Mouse (Mus musculus) stomach, postnatal 0 days (tissue): ENCODE data around the gene Rasa2. TPM values are rescaled to one million over a fixed set of nuclear protein-coding genes. Genes with fewer than 3 reads are reported as not detected.

Experiments used
- ATAC-seq: fragments of 200-750 bp; cut with Nextera tagmentation; 2 replicates; pipeline ENCODE4 v1.8.0; 2017; ENCODE audit not compliant: low FRiP score, low TSS enrichment
- DNase-seq: peaks from one replicate; pipeline ENCODE4 v3.0.0-alpha.2; 2016; ENCODE audit warnings: low spot score
- H3K27ac ChIP-seq: fragments of 300-500 bp; sonication (generic); replicated peaks from 2 replicates; pipeline ENCODE4 v1.5.1; 2014; ENCODE audit warnings: mild to moderate bottlenecking, control low read depth
- H3K27me3 ChIP-seq: fragments of 300-500 bp; sonication (generic); 2 replicates; pipeline ENCODE4 v1.6.1; 2014; ENCODE audit warnings: low read length; ENCODE audit not compliant: control insufficient read depth, insufficient read depth
- H3K36me3 ChIP-seq: fragments of 300-500 bp; sonication (generic); 2 replicates; pipeline ENCODE4 v1.6.1; 2014; ENCODE audit warnings: low read length, mixed read lengths; ENCODE audit not compliant: control insufficient read depth, insufficient read depth
- H3K4me1 ChIP-seq: fragments of 300-500 bp; sonication (generic); replicated peaks from 2 replicates; pipeline ENCODE4 v1.6.1; 2014; ENCODE audit warnings: antibody characterized with exemption; ENCODE audit not compliant: control insufficient read depth, insufficient read depth
- H3K4me2 ChIP-seq: fragments of 300-500 bp; sonication (generic); replicated peaks from 2 replicates; pipeline ENCODE4 v1.6.1; 2014; ENCODE audit warnings: low read depth, mild to moderate bottlenecking, control low read depth, moderate library complexity
- H3K4me3 ChIP-seq: fragments of 300-500 bp; sonication (generic); 2 replicates; pipeline ENCODE4 v1.5.1; 2014; ENCODE audit warnings: low read depth, low read length, control low read depth
- H3K9ac ChIP-seq: fragments of 300-500 bp; sonication (generic); 2 replicates; pipeline ENCODE4 v1.6.1; 2014; ENCODE audit warnings: mild to moderate bottlenecking, low read length, control low read depth, mixed read lengths
- H3K9me3 ChIP-seq: fragments of 300-500 bp; sonication (generic); 2 replicates; pipeline ENCODE4 v1.6.1; 2016; ENCODE audit warnings: low read length; ENCODE audit not compliant: control insufficient read depth
- CTCF ChIP-seq: IDR thresholded peaks from 2 replicates; pipeline ENCODE4 v1.5.1; 2016; ENCODE audit warnings: antibody characterized with exemption, low read depth, mild to moderate bottlenecking, moderate library complexity
- EP300 ChIP-seq: optimal IDR thresholded peaks from 2 replicates; pipeline ENCODE3; 2016; ENCODE audit warnings: antibody characterized with exemption
- WGBS: fragments of 180-500 bp; shearing (Covaris S2); extraction: QIAGEN DNeasy Blood & Tissue Kit; methylation state at CpG from one replicate; pipeline ENCODE4 v1.1.7; 2014; 5-methylcytosine and 5-hydroxymethylcytosine counted together
- polyA plus RNA-seq: library from polyadenylated mRNA; unstranded; fragments of >200 nt; fragmentation: Nextera tagmentation; extraction: Ambion mirVana; gene quantifications from 2 replicates; pipeline ENCODE4 v1.2.1, GENCODE M21; 2015

Gene Rasa2
- polyA plus RNA-seq, 1 experiment from 2014 or later, result 12.5 TPM

DNA sequence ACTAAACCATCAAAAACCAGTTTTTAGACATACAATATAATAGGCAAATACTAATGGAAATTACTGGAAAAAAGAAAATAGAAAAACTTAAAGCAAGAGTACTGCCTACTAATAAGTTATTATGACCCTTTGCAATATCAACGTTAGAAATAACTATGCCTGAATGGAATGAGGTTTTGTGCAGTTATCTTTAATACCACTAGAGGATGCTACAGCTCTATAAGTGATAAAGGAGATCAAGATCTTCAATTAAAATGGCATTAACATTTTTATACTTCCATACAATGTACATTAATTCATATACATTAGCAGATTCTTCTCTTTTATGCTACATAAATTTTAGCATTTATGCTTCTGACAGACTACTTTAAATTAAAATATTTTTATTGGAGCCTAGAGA is 58.2 kb downstream of the Rasa2 start:
- peak; percentile 98 for TF ChIP-seq CTCF
- TF ChIP-seq EP300, result no peak
- Histone ChIP-seq H3K4me2 (no peak overlapping the region), H3K27me3 (no peaks in the 10 kb centered on the region), H3K9ac (no peak overlapping the region), H3K27ac (no peak overlapping the region), H3K4me3 (no peak overlapping the region), H3K9me3 (no peaks in the 10 kb centered on the region), H3K36me3 (0 out of 2 replicates have a peak, but pooled peaks cover 3% of the 10 kb centered on the region), H3K4me1 (no peaks in the 10 kb centered on the region)
- 2% methylated on average over 1 of the region's 1 CpGs for WGBS
- no peak for DNase-seq
- ATAC-seq, result no peak

DNA sequence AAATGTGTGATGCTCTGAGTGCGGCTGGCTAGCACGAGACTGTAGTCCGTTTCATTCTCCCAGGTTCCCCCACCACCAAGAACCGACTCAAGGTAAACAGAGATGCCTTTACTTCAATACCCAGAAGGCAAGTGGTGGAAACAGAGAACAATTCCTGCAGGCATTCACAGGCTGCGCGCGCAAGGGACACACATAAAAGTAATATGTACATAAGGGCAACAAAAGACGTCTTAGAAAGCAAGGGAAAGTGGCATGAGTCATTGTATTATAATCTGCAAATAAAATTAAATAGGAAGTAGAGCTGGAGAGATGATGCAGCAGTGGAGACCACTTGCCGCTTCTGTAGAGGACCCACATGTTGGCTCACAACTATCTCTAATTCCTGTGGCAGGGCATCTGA is 58.7 kb downstream of the Rasa2 start:
- H3K4me1 ChIP-seq, result no peaks in the 10 kb centered on the region
- ATAC-seq, result peak; percentile 71
- WGBS, result 57% methylated on average over 9 of the region's 9 CpGs

DNA sequence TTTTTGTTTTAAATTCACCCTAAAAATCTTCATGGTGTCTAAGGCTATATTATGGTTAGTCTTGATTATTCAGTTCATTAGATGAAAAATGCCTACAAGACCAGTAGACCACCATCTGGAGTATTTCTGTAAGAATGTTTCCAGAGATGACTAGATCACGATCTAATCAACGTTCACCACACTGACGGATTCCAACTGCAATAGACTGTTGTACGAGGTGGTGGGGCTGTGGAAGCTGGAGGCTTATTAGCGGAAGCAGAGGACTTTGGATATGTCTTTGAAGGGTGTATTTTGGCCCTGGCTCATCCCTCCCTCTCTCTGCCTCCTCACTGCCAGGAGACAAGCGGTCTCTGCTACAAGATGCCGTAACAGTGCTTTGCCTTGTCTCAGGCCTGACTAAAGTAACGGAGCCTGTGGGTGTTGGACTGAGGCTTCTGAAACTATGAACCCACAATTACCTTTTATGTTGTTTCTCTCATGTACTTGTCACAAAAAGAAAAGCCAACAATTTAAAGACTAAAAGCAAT is 64.9 kb downstream of the Rasa2 start:
- no peak overlapping the region for H3K27ac ChIP-seq
- no peak overlapping the region for H3K9ac ChIP-seq
- TF ChIP-seq EP300 (no peak), CTCF (no peak)
- H3K4me2 ChIP-seq, result no peak overlapping the region
- peaks cover 8% of the 10 kb centered on the region; the same call in 1 of the 2 replicates for H3K36me3 ChIP-seq
- no peaks in the 10 kb centered on the region for H3K9me3 ChIP-seq
- H3K4me1 ChIP-seq, result no peaks in the 10 kb centered on the region
- no peak overlapping the region for H3K4me3 ChIP-seq
- DNase-seq, result no peak
- no peak for ATAC-seq
- WGBS, result 66% methylated on average over 8 of the region's 8 CpGs
- H3K27me3 ChIP-seq, result no peaks in the 10 kb centered on the region

More for the DNA sequence above, 58.7 kb downstream of the Rasa2 start:
- H3K27ac ChIP-seq, result no peak overlapping the region
- H3K9ac ChIP-seq, result no peak overlapping the region
- no peak overlapping the region for H3K4me3 ChIP-seq
- peak; percentile 66 for DNase-seq
- H3K27me3 ChIP-seq, result no peaks in the 10 kb centered on the region
- H3K4me2 ChIP-seq, result no peak overlapping the region
- TF ChIP-seq EP300 (no peak), CTCF (no peak)
- H3K9me3 ChIP-seq, result no peaks in the 10 kb centered on the region
- 0 out of 2 replicates have a peak, but pooled peaks cover 3% of the 10 kb centered on the region for H3K36me3 ChIP-seq

DNA sequence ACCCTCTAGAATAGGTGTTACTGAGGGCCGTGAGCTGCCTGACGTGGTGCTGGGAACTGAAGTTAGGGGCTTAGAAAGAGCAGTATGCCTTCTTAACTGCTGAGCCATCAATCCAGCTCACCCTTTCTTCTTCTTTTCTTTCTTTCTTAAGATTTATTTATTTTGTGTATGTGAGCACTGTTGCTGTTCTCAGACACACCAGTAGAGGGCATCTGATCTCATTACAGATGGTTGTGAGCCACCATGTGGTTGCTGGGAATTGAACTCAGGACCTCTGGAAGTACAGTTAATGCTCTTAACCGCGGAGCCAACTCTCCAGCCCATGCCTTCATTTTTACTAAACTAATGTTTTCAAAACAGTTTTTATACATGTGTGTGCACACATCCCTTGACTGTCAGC is 67.9 kb downstream of the Rasa2 start:
- Histone ChIP-seq H3K4me3 (no peak overlapping the region), H3K27ac (no peak overlapping the region), H3K4me2 (no peak overlapping the region), H3K9me3 (no peaks in the 10 kb centered on the region), H3K4me1 (no peaks in the 10 kb centered on the region), H3K36me3 (peaks cover 18% of the 10 kb centered on the region), H3K9ac (no peak overlapping the region), H3K27me3 (no peaks in the 10 kb centered on the region)
- 95% methylated on average over 4 of the region's 4 CpGs for WGBS
- DNase-seq (no peak), ATAC-seq (no peak)
- peak; percentile 27; the same call in 1 of the 2 replicates for TF ChIP-seq CTCF
- no peak for TF ChIP-seq EP300

DNA sequence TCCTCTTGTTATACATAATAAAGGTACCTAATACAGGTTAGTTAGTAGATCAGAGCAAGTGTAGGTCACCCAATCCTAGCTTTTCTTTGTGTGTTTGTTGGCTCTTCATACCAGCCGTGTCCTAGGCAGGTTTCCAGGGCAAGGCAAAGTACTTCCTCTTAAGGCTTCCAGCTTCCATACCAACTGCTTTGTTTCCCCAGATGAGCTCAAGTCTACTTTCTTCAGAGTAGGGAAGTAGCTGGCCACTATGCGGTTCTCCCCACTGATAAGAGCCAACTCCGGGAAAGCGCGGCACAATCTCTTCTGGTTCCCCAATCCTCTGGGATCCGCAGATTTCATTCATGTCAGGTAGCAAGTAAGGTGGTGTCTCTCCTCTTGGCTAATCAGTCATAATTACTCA is 72.3 kb downstream of the Rasa2 start:
- Histone ChIP-seq H3K4me3 (no peak overlapping the region), H3K27me3 (no peaks in the 10 kb centered on the region), H3K36me3 (peaks cover 13% of the 10 kb centered on the region), H3K9ac (no peak overlapping the region), H3K27ac (no peak overlapping the region), H3K4me1 (no peaks in the 10 kb centered on the region), H3K4me2 (no peak overlapping the region), H3K9me3 (no peaks in the 10 kb centered on the region)
- 90% methylated on average over 6 of the region's 6 CpGs for WGBS
- no peak for TF ChIP-seq EP300
- no peak for TF ChIP-seq CTCF
- no peak for DNase-seq
- no peak for ATAC-seq

DNA sequence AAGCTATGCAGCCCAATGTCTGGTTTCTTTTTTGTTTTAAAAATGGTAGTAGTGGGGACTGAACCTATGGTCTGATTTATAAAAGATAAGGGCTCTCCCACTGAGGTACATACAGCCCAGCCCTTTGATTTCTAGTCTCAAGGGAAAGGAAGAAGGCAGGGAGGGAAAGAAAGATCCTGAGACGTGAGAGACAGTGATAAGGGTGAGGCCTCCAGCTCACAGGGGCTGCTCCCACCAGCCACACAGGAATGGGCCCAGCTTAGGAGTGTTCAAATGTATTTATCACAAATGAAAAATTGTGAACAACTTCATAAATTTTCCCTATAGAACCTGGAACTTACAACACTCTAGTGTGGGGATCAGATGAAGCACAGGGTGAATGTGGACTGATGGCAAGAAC is 72.8 kb downstream of the Rasa2 start:
- Histone ChIP-seq H3K27me3 (no peaks in the 10 kb centered on the region), H3K4me3 (no peak overlapping the region), H3K4me1 (no peaks in the 10 kb centered on the region), H3K4me2 (no peak overlapping the region), H3K9ac (no peak overlapping the region), H3K36me3 (peaks cover 13% of the 10 kb centered on the region), H3K9me3 (no peaks in the 10 kb centered on the region), H3K27ac (no peak overlapping the region)
- TF ChIP-seq CTCF, result no peak
- TF ChIP-seq EP300, result no peak
- DNase-seq (no peak), ATAC-seq (no peak)
- 86% methylated on average over 1 of the region's 1 CpGs for WGBS
